Mouse (Mus musculus) midbrain, embryonic 11.5 days (tissue): ENCODE measurements at regions not wholly inside any gene's neighbourhood (a gene's known extent, or its start where the extent isn't known, plus 50 kb on each side); places are given as distances from the start of the nearest gene placed in this dataset.
A peak's percentile ranks its signal among the peaks of the same experiment; 100 is the strongest.

Experiments used
- ATAC-seq: fragments of 200-750 bp; cut with Nextera tagmentation; 2 replicates; pipeline ENCODE4 v1.8.0; 2017; ENCODE audit warnings: moderate TSS enrichment, moderate library complexity; ENCODE audit not compliant: low FRiP score
- DNase-seq: peaks from one replicate; pipeline ENCODE4 v3.0.0; 2015; ENCODE audit warnings: low spot score; ENCODE audit errors: missing footprints
- H3K27ac ChIP-seq: fragments of 300-500 bp; sonication (generic); 2 replicates; pipeline ENCODE4 v1.5.1; 2014; ENCODE audit warnings: low read depth, low read length
- H3K27me3 ChIP-seq: fragments of 300-500 bp; sonication (generic); 2 replicates; pipeline ENCODE4 v1.6.1; 2014; ENCODE audit warnings: mild to moderate bottlenecking, low read length, moderate library complexity, mixed read lengths; ENCODE audit not compliant: control insufficient read depth, insufficient read depth
- H3K36me3 ChIP-seq: fragments of 300-500 bp; sonication (generic); 2 replicates; pipeline ENCODE4 v1.6.1; 2014; ENCODE audit warnings: mild to moderate bottlenecking, low read length, moderate library complexity, mixed read lengths; ENCODE audit not compliant: control insufficient read depth, insufficient read depth
- H3K4me1 ChIP-seq: fragments of 300-500 bp; sonication (generic); 2 replicates; pipeline ENCODE4 v1.6.1; 2014; ENCODE audit warnings: low read length; ENCODE audit not compliant: control insufficient read depth, insufficient read depth
- H3K4me2 ChIP-seq: fragments of 300-500 bp; sonication (generic); 2 replicates; pipeline ENCODE4 v1.6.1; 2014; ENCODE audit warnings: mild to moderate bottlenecking, moderate library complexity
- H3K4me3 ChIP-seq: fragments of 300-500 bp; sonication (generic); 2 replicates; pipeline ENCODE4 v1.5.1; 2014; ENCODE audit warnings: low read depth, low read length
- H3K9ac ChIP-seq: fragments of 300-500 bp; sonication (generic); 2 replicates; pipeline ENCODE4 v1.6.1; 2014; ENCODE audit warnings: low read length
- H3K9me3 ChIP-seq: fragments of 300-500 bp; sonication (generic); 2 replicates; pipeline ENCODE4 v1.6.1; 2016; ENCODE audit warnings: low read length; ENCODE audit not compliant: control insufficient read depth
- WGBS: fragments of 180-500 bp; shearing (Covaris S2); extraction: QIAGEN DNeasy Blood & Tissue Kit; methylation state at CpG from one replicate; pipeline ENCODE4 v1.1.7; 2014; 5-methylcytosine and 5-hydroxymethylcytosine counted together

GRCm38 (mm10) chr16:26302045-26302444 is 69.6 kb downstream of the Cldn1 start:
- ATAC-seq (no peak), DNase-seq (no peak)
- Histone ChIP-seq H3K27ac (no peak overlapping the region), H3K4me3 (no peak overlapping the region), H3K27me3 (no peaks in the 10 kb centered on the region), H3K9me3 (no peaks in the 10 kb centered on the region), H3K4me2 (no peak overlapping the region), H3K36me3 (no peaks in the 10 kb centered on the region), H3K4me1 (no peaks in the 10 kb centered on the region), H3K9ac (no peak overlapping the region)
- WGBS = 88% methylated on average over 2 of the region's 2 CpGs

GRCm38 (mm10) chr16:26291692-26292091 is 79.9 kb downstream of the Cldn1 start:
- 72% methylated on average over 2 of the region's 2 CpGs for WGBS
- no peaks in the 10 kb centered on the region for H3K4me1 ChIP-seq
- DNase-seq (no peak), ATAC-seq (no peak)
- no peak overlapping the region for H3K27ac ChIP-seq
- no peaks in the 10 kb centered on the region for H3K9me3 ChIP-seq
- no peak overlapping the region for H3K4me2 ChIP-seq
- no peaks in the 10 kb centered on the region for H3K36me3 ChIP-seq
- H3K27me3 ChIP-seq = no peaks in the 10 kb centered on the region
- no peak overlapping the region for H3K9ac ChIP-seq
- no peak overlapping the region for H3K4me3 ChIP-seq

GRCm38 (mm10) chr16:26285627-26286026 is 86.0 kb downstream of the Cldn1 start:
- Histone ChIP-seq H3K4me2 (no peak overlapping the region), H3K4me1 (no peaks in the 10 kb centered on the region), H3K27me3 (no peaks in the 10 kb centered on the region), H3K36me3 (no peaks in the 10 kb centered on the region), H3K27ac (no peak overlapping the region), H3K9ac (no peak overlapping the region), H3K9me3 (no peaks in the 10 kb centered on the region), H3K4me3 (no peak overlapping the region)
- ATAC-seq (no peak), DNase-seq (no peak)
- 88% methylated on average over 1 of the region's 1 CpGs for WGBS

DNA sequence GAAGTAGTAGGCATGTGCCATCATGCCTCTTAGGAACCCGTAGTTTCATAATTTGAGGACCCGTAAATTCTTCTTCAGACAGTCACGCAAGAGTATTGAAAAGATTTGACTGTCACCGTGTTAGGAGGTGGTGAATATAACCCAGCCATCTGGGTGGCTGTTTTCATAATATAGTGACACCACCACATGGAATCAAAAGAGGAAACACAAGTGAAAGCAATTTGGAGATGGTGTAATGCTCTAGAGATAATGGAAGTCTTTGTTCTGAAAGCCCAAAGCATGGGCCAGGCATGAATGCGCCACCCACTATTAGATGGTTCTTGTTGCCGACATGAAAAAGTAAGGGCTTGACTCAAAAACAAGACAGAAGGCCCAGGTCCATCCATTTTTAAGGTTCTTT is 86.9 kb downstream of the Cldn1 start:
- Histone ChIP-seq H3K4me1 (no peaks in the 10 kb centered on the region), H3K9ac (no peak overlapping the region), H3K27me3 (no peaks in the 10 kb centered on the region), H3K27ac (no peak overlapping the region), H3K4me3 (no peak overlapping the region), H3K36me3 (no peaks in the 10 kb centered on the region), H3K9me3 (no peaks in the 10 kb centered on the region), H3K4me2 (no peak overlapping the region)
- DNase-seq (no peak), ATAC-seq (no peak)
- 94% methylated on average over 6 of the region's 6 CpGs for WGBS

GRCm38 (mm10) chr16:26282418-26282817 is 89.2 kb downstream of the Cldn1 start:
- Histone ChIP-seq H3K9ac (no peak overlapping the region), H3K36me3 (no peaks in the 10 kb centered on the region), H3K4me2 (no peak overlapping the region), H3K4me3 (no peak overlapping the region), H3K27me3 (no peaks in the 10 kb centered on the region), H3K27ac (no peak overlapping the region), H3K9me3 (no peaks in the 10 kb centered on the region), H3K4me1 (no peaks in the 10 kb centered on the region)
- 46% methylated on average over 1 of the region's 1 CpGs for WGBS
- no peak for DNase-seq
- no peak for ATAC-seq

GRCm38 (mm10) chr16:26281496-26281895 is 90.1 kb downstream of the Cldn1 start:
- DNase-seq = no peak
- Histone ChIP-seq H3K36me3 (no peaks in the 10 kb centered on the region), H3K4me3 (no peak overlapping the region), H3K4me2 (no peak overlapping the region), H3K9ac (no peak overlapping the region), H3K27me3 (no peaks in the 10 kb centered on the region), H3K4me1 (no peaks in the 10 kb centered on the region), H3K9me3 (no peaks in the 10 kb centered on the region), H3K27ac (no peak overlapping the region)
- no peak for ATAC-seq
- 86% methylated on average over 2 of the region's 2 CpGs for WGBS

- Histone ChIP-seq H3K4me2 (no peak overlapping the region), H3K4me3 (no peak overlapping the region), H3K9ac (no peak overlapping the region), H3K4me1 (no peaks in the 10 kb centered on the region), H3K27me3 (no peaks in the 10 kb centered on the region), H3K27ac (no peak overlapping the region), H3K36me3 (no peaks in the 10 kb centered on the region), H3K9me3 (no peaks in the 10 kb centered on the region)
- ATAC-seq (no peak), DNase-seq (no peak)
- 88% methylated on average over 1 of the region's 1 CpGs for WGBS
Observed at GRCm38 (mm10) chr16:26276789-26277188, 94.9 kb downstream of the Cldn1 start.

GRCm38 (mm10) chr16:26252824-26253223 is 118.8 kb downstream of the Cldn1 start:
- no peak for ATAC-seq
- DNase-seq = peak; percentile 72
- H3K4me1 ChIP-seq = no peaks in the 10 kb centered on the region
- no peaks in the 10 kb centered on the region for H3K36me3 ChIP-seq
- no peaks in the 10 kb centered on the region for H3K27me3 ChIP-seq
- H3K4me3 ChIP-seq = no peak overlapping the region
- 70% methylated on average over 2 of the region's 2 CpGs for WGBS
- H3K4me2 ChIP-seq = no peak overlapping the region
- no peak overlapping the region for H3K9ac ChIP-seq
- no peaks in the 10 kb centered on the region for H3K9me3 ChIP-seq
- no peak overlapping the region for H3K27ac ChIP-seq

DNA sequence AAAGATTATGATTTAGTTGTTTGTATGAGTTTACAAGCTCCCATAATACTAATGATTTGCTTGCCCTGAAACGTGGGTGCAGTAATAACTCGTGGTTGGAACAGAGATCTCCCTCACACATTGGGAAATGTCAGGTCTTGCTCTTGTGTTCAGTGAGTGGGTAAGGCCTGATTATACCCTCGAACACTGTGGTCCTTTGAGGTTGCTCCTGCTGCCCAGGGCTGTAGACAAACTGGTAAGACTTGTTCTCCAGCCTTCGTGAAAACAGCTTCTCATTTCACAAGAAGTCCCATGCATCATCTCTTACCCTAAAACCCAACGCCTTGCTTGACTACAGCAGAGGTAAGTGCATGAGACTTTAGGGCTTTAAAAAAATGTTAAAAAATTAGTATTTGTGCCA is 119.9 kb downstream of the Cldn1 start:
- ATAC-seq = no peak

DNA sequence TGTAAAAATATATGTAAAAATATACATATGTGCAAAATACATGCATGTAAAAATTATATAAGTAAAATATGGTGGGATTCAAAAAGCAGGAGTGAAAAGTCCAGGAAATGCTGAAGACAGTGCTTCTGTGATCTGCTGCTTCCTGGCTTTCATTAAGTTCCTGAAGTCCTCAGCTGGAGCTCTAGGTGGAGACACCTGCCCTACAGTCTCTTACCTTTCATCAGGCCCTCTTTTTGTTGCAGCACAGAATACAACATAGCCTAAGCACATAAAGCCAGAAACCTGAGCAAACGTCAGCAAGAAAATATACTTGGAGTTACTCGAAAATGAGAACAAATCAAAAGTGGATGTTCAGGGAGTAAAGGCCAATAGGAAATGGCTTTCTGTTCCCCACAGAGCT is 120.6 kb downstream of the Cldn1 start:
- no peak overlapping the region for H3K9ac ChIP-seq
- H3K4me1 ChIP-seq = no peaks in the 10 kb centered on the region
- WGBS = 91% methylated on average over 2 of the region's 2 CpGs
- H3K27me3 ChIP-seq = no peaks in the 10 kb centered on the region
- no peaks in the 10 kb centered on the region for H3K9me3 ChIP-seq
- ATAC-seq (no peak), DNase-seq (no peak)
- H3K27ac ChIP-seq = no peak overlapping the region
- no peak overlapping the region for H3K4me2 ChIP-seq
- H3K4me3 ChIP-seq = no peak overlapping the region
- no peaks in the 10 kb centered on the region for H3K36me3 ChIP-seq

More for the DNA sequence above, 119.9 kb downstream of the Cldn1 start:
- Histone ChIP-seq H3K9ac (no peak overlapping the region), H3K4me3 (no peak overlapping the region), H3K4me1 (no peaks in the 10 kb centered on the region), H3K27ac (no peak overlapping the region), H3K9me3 (no peaks in the 10 kb centered on the region), H3K27me3 (no peaks in the 10 kb centered on the region), H3K36me3 (no peaks in the 10 kb centered on the region), H3K4me2 (no peak overlapping the region)
- no peak for DNase-seq
- WGBS = 84% methylated on average over 5 of the region's 5 CpGs
